Mouse (Mus musculus): Measurements from ENCODE around the gene Dr1. TPM values are rescaled to one million over a fixed set of nuclear protein-coding genes. Genes with fewer than 3 reads are reported as not detected.
A peak's percentile ranks its signal among the peaks of the same experiment; 100 is the strongest.
"Not testable (repeated sequence)": the region's sequence is repeated elsewhere in the genome, so short reads cannot be mapped to it uniquely, and the experiment has no call there.

Dr1 gene
- polyA plus RNA-seq (2015; fragmentation: Nextera tagmentation; extraction: Ambion mirVana): 45.8 and 49.3 TPM in 2 replicates

DNA sequence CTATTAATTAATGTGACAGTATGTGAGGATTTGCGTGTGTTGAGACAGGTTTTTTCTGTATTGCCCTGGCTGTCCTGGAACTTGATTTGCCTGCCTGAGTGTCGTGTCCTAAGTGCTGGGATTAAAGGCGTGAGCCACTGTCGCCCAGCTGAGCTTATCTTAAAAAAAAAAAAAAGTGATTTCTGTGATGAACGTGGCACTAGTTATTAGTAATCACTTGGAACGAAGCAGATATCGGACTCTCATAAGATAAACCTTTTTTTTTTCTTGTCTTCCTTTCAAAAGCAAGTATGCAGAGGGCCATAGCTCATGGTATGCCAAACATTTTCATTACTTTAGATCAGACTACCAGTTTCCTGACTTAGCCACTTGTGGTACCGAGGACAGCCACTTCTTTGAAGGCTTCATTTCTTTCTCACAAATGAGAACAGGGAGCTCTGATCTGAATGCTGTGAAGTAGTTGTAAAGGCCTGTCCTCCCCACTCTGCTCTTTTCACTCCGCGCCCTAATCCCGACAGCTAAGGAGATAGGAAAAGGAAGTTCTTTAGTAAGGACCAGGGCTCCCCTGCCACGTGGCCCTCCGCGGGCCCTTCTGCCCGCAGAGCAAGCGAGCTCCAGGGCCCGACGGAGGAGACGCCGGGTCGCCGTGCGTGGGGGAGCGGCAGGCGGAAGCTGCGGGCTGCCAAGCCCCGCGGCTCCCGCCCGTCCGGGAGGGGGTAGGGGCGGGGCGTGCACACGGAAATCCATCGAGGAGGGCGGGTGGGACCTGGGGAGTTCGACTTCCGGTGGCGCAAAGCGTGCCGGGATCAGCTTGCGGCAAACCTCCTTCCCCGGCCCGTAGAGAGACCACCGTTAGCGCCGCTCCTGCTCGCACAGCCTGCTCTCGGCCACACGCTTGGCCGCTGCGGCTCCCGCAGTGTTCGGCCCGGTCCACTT, at the start of gene Dr1:
Dr1 (plus strand) TSS at position 771 of the 936 bp plus-strand sequence.
- Histone ChIP-seq H3K27ac (peak within 1 kb of the TSS; percentile 96), H3K4me1 (peaks cover 18% of the 10 kb centered on the region), H3K4me2 (peak within 1 kb of the TSS; percentile 72), H3K9me3 (replicated peaks) (no peaks in the 10 kb centered on the region), H3K27me3 (no peaks in the 10 kb centered on the region), H3K36me3 (peaks cover 10% of the 10 kb centered on the region), H3K9ac (peak within 1 kb of the TSS; percentile 88), H3K4me3 (replicated peaks) (peak within 1 kb of the TSS; percentile 66)
- WGBS: 3% methylated on average over 54 of the region's 55 CpGs
- ATAC-seq (replicated peaks; ENCODE audit: low FRiP score): peak; percentile 98

DNA sequence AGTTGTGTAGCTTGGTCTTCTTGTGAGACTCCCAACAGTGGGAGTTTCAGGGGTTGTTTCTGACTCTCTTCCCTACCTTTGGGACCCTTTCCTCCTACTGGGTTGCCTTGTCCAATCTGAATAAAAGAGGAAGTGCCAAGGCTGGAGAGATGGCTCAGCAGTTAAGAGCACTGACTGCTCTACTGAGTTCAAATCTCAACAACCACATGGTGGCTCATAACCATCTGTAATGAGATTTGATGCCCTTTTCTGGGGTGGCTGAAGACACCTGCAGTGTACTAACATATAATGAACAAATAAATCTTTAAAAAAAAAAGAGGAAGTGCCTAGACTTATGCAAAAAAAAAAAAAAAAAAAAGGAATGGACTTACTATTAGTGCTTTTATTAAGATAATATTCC, 44.6 kb upstream of the Dr1 start:
- no peaks in the 10 kb centered on the region for H3K27me3 ChIP-seq
- H3K9ac ChIP-seq: no peak overlapping the region
- no peak for ATAC-seq (replicated peaks; ENCODE audit: low FRiP score)
- H3K36me3 ChIP-seq: no peaks in the 10 kb centered on the region
- H3K4me1 ChIP-seq: no peaks in the 10 kb centered on the region
- no peak overlapping the region for H3K27ac ChIP-seq
- H3K4me2 ChIP-seq: no peak overlapping the region
- no peak overlapping the region for H3K4me3 ChIP-seq (replicated peaks)
- H3K9me3 ChIP-seq (replicated peaks): no peaks in the 10 kb centered on the region

DNA sequence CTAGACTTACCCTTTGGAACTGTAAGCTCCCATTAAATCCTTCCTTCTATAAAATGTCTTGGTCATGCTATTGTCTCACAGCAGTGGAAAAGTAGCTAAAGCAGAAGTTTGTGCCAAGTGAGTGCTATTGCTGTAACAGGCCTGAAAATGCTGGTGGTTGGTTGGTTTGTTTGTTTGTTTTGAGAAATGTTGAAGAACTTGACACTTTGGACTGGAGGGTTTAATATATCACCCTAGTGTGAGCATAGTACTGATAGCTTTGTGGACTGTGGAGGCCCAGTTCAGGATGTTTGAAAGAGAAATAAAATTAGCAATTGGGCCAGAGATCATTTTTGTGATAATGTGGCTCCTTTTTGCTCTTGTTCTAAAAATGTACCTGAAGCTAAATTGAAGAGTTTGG, 42.5 kb upstream of the Dr1 start:
- no peak for ATAC-seq (replicated peaks; ENCODE audit: low FRiP score)
- H3K4me1 ChIP-seq: no peaks in the 10 kb centered on the region
- no peak overlapping the region for H3K27ac ChIP-seq
- no peaks in the 10 kb centered on the region for H3K27me3 ChIP-seq
- no peak overlapping the region for H3K4me3 ChIP-seq (replicated peaks)
- H3K9ac ChIP-seq: no peak overlapping the region
- H3K9me3 ChIP-seq (replicated peaks): no peaks in the 10 kb centered on the region
- no peak overlapping the region for H3K4me2 ChIP-seq
- H3K36me3 ChIP-seq: no peaks in the 10 kb centered on the region

DNA sequence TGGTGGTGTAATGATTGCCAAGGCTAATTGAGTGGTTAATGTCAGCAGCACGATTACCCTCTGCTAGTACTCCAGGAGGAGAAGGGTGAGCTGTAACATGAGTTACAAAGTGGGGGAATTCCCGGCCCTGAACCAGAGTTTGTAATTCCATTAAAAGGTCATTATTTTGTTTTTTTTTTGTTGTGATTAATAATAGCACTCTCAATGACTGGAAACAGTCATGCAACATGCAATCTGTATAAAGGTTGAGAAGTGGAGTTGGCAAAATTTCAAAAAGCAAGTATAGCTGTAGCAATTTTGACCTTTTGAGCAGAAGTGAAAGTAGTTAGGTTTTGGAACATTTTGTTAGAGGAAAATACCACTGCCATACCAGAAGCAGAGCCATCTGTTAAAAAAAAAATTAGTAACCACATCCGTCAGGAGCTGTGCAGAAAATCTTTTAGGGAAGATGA, 22.4 kb upstream of the Dr1 start:
- Histone ChIP-seq H3K9ac (no peak overlapping the region), H3K4me2 (no peak overlapping the region), H3K36me3 (no peaks in the 10 kb centered on the region), H3K4me1 (no peaks in the 10 kb centered on the region), H3K27ac (no peak overlapping the region), H3K4me3 (replicated peaks) (no peak overlapping the region), H3K27me3 (no peaks in the 10 kb centered on the region), H3K9me3 (replicated peaks) (no peaks in the 10 kb centered on the region)
- 36% methylated on average over 3 of the region's 3 CpGs for WGBS
- no peak for ATAC-seq (replicated peaks; ENCODE audit: low FRiP score)

DNA sequence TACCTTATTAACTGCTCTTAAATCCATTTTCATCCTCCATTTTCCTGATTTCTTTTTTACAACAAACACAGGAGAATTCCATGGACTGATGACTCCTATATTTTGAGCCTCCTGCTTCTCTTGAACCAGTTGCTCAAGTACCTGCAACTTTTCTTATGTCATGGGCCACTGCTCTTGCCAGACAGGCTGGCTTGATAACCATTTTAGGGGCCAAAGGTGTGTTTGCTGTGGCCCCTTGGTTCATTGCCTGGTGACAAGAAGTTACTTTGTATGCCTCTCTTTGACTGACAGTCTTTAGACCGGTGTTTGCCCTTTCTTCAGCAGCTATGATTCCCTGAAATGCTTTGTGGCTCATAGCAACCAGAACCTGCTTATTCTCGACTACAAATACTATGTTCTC, 18.7 kb upstream of the Dr1 start:
- no peak for ATAC-seq (replicated peaks; ENCODE audit: low FRiP score)
- H3K9ac ChIP-seq: no peak overlapping the region
- no peak overlapping the region for H3K4me2 ChIP-seq
- H3K27me3 ChIP-seq: no peaks in the 10 kb centered on the region
- 59% methylated on average over 2 of the region's 2 CpGs for WGBS
- no peaks in the 10 kb centered on the region for H3K36me3 ChIP-seq
- H3K4me3 ChIP-seq (replicated peaks): no peak overlapping the region
- no peaks in the 10 kb centered on the region for H3K9me3 ChIP-seq (replicated peaks)
- H3K4me1 ChIP-seq: no peaks in the 10 kb centered on the region
- H3K27ac ChIP-seq: no peak overlapping the region

DNA sequence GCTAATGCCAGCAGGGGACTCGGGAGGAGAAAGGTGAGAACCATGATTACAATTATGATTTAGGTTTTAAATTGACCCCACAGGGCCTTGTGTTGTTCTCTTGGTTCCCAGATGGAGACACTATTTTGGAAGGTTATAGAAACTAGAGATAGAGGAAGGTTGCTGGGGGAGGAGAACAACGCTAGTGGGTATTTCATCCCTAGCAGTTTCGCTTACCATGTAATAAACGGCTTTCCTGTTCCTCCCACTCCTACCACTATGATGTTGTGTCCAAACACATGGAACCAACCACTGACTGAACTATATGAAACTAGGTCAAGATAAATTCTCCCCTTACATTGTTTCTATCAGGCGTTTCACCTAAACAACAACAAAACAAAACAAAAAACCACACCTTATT, 13.4 kb upstream of the Dr1 start:
- Histone ChIP-seq H3K4me3 (replicated peaks) (no peak overlapping the region), H3K36me3 (no peaks in the 10 kb centered on the region), H3K27ac (no peak overlapping the region), H3K27me3 (no peaks in the 10 kb centered on the region), H3K4me1 (no peaks in the 10 kb centered on the region), H3K9me3 (replicated peaks) (no peaks in the 10 kb centered on the region), H3K4me2 (no peak overlapping the region), H3K9ac (no peak overlapping the region)
- ATAC-seq (replicated peaks; ENCODE audit: low FRiP score): no peak
- 56% methylated on average over 5 of the region's 5 CpGs for WGBS

DNA sequence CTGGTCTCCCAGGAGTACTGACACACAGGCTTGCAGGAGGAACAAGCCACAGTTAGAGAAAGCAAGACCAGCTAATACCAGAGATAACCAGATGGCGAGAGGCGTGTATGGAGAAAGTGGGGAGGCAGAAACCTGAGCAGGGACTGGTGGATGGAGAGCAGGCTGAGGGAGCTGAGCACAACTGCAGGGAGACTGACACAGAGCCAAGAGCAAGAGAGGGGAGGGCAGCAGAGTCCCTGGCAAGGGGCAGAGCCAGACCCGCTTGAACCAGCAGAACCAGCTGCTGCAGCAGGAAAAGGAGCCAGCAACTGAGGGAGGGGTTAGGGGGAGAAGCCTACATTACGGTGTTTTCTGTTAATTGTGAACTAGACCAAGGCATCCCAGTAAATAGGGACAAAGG, 6.0 kb upstream of the Dr1 start:
- peak; percentile 78 for ATAC-seq (replicated peaks; ENCODE audit: low FRiP score)
- Histone ChIP-seq H3K4me2 (no peak overlapping the region), H3K9ac (no peak overlapping the region), H3K4me3 (replicated peaks) (no peak overlapping the region), H3K9me3 (replicated peaks) (no peaks in the 10 kb centered on the region), H3K4me1 (peaks cover 4% of the 10 kb centered on the region; the same call in 1 of the 2 replicates), H3K27me3 (no peaks in the 10 kb centered on the region), H3K27ac (0 out of 2 replicates have a peak overlapping the region, but pooled peaks have one; percentile 25), H3K36me3 (no peaks in the 10 kb centered on the region)
- WGBS: 35% methylated on average over 4 of the region's 4 CpGs

DNA sequence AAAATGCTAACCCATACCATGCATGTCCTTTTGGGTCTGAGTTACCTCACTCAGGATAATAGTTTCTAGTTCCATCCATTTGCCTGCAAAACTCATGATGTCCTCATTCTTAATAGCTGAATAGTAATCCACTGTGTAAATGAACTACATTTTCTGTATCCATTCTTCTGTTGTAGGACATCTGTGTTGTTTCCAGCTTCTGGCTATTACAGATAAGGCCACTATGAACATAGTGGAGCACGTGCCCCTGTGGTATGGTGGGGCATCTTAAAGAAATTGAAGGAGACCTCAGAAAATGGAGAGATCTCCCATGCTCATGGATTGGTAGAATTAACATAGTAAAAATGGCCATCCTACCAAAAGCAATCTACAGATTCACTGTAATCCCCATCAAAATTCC, 4.9 kb upstream of the Dr1 start:
- H3K9ac ChIP-seq; H3K9me3 ChIP-seq (replicated peaks); H3K27ac ChIP-seq; H3K36me3 ChIP-seq; ATAC-seq (replicated peaks; ENCODE audit: low FRiP score); H3K4me2 ChIP-seq; H3K4me3 ChIP-seq (replicated peaks); H3K27me3 ChIP-seq: not testable (repeated sequence)
- 77% methylated on average over 1 of the region's 1 CpGs for WGBS
- peaks cover 10% of the 10 kb centered on the region; the same call in 1 of the 2 replicates for H3K4me1 ChIP-seq

DNA sequence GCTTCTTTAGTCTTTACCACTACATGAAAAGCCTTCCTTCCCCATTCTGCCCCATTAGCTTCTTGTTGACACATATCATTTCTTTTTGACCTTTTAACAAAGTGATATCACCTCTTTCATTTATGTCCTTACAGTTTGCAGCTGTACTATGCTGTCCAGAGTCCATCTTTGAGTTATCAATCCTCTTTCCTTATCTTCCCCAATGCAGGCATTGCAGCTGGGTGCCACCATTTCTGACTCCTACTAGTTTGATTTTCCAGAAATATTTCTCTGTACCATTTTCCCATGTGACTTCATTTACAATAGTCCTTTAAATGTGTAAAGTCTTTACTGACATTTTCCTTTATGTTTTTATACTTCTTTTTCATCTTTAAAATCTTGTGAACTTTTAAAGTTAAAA, 1.7 kb upstream of the Dr1 start:
- Histone ChIP-seq H3K4me1 (peaks cover 22% of the 10 kb centered on the region), H3K4me2 (no peak overlapping the region), H3K27me3 (no peaks in the 10 kb centered on the region), H3K9me3 (replicated peaks) (no peaks in the 10 kb centered on the region), H3K4me3 (replicated peaks) (no peak overlapping the region), H3K9ac (no peak overlapping the region), H3K27ac (no peak overlapping the region), H3K36me3 (no peaks in the 10 kb centered on the region)
- no peak for ATAC-seq (replicated peaks; ENCODE audit: low FRiP score)

DNA sequence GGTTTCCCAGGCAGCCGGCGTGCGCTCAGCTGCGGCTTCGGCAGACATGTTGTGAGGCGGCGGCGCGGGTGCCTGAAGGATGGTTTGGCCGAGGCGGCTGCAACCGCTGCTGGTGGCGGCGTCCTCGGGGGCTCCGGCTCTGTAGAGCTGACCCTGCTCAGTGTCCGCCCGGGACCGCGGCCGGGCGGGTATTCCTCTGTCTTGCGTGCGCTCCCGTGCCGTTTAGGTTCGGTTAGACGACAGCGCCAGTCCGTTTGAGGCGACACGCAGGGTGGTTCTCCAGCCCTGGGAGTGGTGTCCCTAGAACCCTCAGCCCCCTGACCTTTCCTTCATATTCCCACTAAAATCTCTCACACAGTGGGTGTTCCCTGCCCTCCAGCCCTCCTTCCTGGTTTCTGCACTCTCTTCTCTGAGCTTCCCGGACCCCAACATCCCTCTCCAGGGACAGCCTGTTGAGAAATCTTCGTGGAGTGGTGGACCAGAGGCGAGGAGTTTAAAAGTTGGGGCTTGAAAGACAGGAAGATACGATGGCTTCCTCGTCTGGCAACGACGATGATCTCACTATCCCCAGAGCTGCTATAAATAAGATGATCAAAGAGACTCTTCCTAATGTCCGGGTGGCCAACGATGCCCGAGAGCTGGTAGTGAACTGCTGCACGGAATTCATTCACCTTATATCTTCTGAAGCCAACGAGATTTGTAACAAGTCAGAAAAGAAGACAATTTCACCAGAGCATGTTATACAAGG, 540 bp downstream of the Dr1 start:
- Histone ChIP-seq H3K9ac (peak overlapping the region; percentile 88), H3K27ac (peak overlapping the region; percentile 96), H3K27me3 (no peaks in the 10 kb centered on the region), H3K4me2 (peak overlapping the region; percentile 72), H3K4me1 (peaks cover 21% of the 10 kb centered on the region), H3K9me3 (replicated peaks) (no peaks in the 10 kb centered on the region), H3K36me3 (peaks cover 16% of the 10 kb centered on the region), H3K4me3 (replicated peaks) (peak overlapping the region; percentile 66)
- under 1% methylated on average over 44 of the region's 44 CpGs for WGBS
- peak; percentile 80 for ATAC-seq (replicated peaks; ENCODE audit: low FRiP score)

DNA sequence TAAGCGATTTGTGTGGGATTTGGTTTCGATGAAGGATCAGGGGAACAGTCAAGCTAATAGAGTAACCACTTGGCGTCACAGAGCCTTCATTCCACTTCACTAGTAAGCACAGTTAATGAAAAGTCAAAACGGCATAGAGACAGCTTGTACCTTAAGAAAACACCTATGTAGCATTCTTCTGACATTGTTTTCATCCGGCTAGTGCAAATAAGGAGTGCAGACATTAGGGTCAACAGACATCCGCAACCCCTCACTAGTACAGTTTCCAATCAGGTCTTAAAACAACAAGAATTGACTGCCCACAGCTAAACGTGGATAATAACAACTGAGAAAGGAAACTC, 1.1 kb downstream of the Dr1 start:
- peaks cover 21% of the 10 kb centered on the region for H3K4me1 ChIP-seq
- peaks cover 18% of the 10 kb centered on the region for H3K36me3 ChIP-seq
- peak overlapping the region; percentile 96; the same call in 1 of the 2 replicates for H3K27ac ChIP-seq
- 4% methylated on average over 7 of the region's 7 CpGs for WGBS
- H3K4me3 ChIP-seq (replicated peaks): peak overlapping the region; percentile 66
- H3K9ac ChIP-seq: peak overlapping the region; percentile 88
- H3K4me2 ChIP-seq: peak overlapping the region; percentile 72
- no peak for ATAC-seq (replicated peaks; ENCODE audit: low FRiP score)
- no peaks in the 10 kb centered on the region for H3K9me3 ChIP-seq (replicated peaks)
- no peaks in the 10 kb centered on the region for H3K27me3 ChIP-seq

DNA sequence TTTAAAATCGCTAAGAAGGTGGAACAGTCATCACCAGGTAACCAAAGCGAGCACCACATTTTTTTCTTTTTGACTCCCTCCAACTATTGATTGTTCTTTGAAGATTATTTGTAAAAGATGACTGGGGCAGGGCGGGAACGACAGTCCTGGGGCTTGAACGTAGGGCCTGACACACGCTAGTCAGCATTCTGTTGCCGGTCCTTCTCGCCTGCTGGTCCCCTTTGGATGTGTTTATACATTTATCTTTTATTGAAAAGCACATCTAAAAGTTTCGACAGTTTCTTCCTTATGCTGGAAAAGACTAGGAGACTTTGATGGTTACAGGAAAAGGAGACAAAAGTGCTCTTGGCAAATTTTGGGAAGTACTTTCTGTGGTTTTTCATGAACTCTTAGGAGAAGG, 1.7 kb downstream of the Dr1 start:
- Histone ChIP-seq H3K4me1 (peaks cover 21% of the 10 kb centered on the region), H3K4me2 (peak overlapping the region; percentile 72), H3K9me3 (replicated peaks) (no peaks in the 10 kb centered on the region), H3K36me3 (peaks cover 21% of the 10 kb centered on the region), H3K9ac (peak overlapping the region; percentile 88), H3K27me3 (no peaks in the 10 kb centered on the region), H3K4me3 (replicated peaks) (peak overlapping the region; percentile 66), H3K27ac (no peak overlapping the region)
- WGBS: 46% methylated on average over 9 of the region's 9 CpGs
- ATAC-seq (replicated peaks; ENCODE audit: low FRiP score): no peak

All from kidney, embryonic 15.5 days (tissue).